Mouse (Mus musculus): Measurements from ENCODE around the gene Gm3409.

GRCm38 (mm10) chr5:146586357-146587070 lies 49.1 kb downstream of the Gm3409 start:
- no peak for TF ChIP-seq GATA1 (IDR thresholded peaks at IDR 0.05; ENCODE audit: low read length)
- TF ChIP-seq TAL1 (IDR thresholded peaks at IDR 0.05; ENCODE audit: low read length): no peak

All from erythroblast, embryonic 14.5 days (primary cell).